Mouse (Mus musculus) intestine, embryonic 14.5 days (tissue): Measurements from ENCODE around the gene Zfp189. TPM values are rescaled to one million over a fixed set of nuclear protein-coding genes. Genes with fewer than 3 reads are reported as not detected.
"Not testable (repeated sequence)": the region's sequence is repeated elsewhere in the genome, so short reads cannot be mapped to it uniquely, and the experiment has no call there.

Experiments
- ATAC-seq: fragments of 200-750 bp; cut with Nextera tagmentation; replicated peaks from 2 replicates; pipeline ENCODE4 v1.8.0; 2017; ENCODE audit warnings: low read depth, moderate number of reproducible peaks, moderate TSS enrichment, moderate library complexity; ENCODE audit not compliant: low FRiP score, low TSS enrichment
- DNase-seq: peaks from one replicate; pipeline ENCODE4 v3.0.0-alpha.2; 2018; ENCODE audit warnings: low spot score
- H3K27ac ChIP-seq: fragments of 300-500 bp; sonication (generic); 2 replicates; pipeline ENCODE4 v1.5.1; 2014; ENCODE audit warnings: low read depth, mild to moderate bottlenecking, control low read depth
- H3K27me3 ChIP-seq: fragments of 300-500 bp; sonication (generic); replicated peaks from 2 replicates; pipeline ENCODE4 v1.6.1; 2014; ENCODE audit warnings: low read length, control low read depth; ENCODE audit not compliant: control insufficient read depth, insufficient read depth
- H3K36me3 ChIP-seq: fragments of 300-500 bp; sonication (generic); 2 replicates; pipeline ENCODE4 v1.6.1; 2014; ENCODE audit warnings: low read length, control low read depth; ENCODE audit not compliant: control insufficient read depth, insufficient read depth
- H3K4me1 ChIP-seq: fragments of 300-500 bp; sonication (generic); replicated peaks from 2 replicates; pipeline ENCODE4 v1.6.1; 2014; ENCODE audit warnings: low read length, control low read depth, mixed read lengths; ENCODE audit not compliant: control insufficient read depth, insufficient read depth
- H3K4me2 ChIP-seq: fragments of 300-500 bp; sonication (generic); 2 replicates; pipeline ENCODE4 v1.6.1; 2014; ENCODE audit warnings: low read length
- H3K4me3 ChIP-seq: fragments of 300-500 bp; sonication (generic); 2 replicates; pipeline ENCODE4 v1.5.1; 2014; ENCODE audit warnings: low read depth, low read length, control low read depth, mixed read lengths
- H3K9ac ChIP-seq: fragments of 300-500 bp; sonication (generic); 2 replicates; pipeline ENCODE4 v1.6.1; 2014; ENCODE audit warnings: mild to moderate bottlenecking, low read length
- H3K9me3 ChIP-seq: fragments of 300-500 bp; sonication (generic); 2 replicates; pipeline ENCODE4 v1.6.1; 2016; ENCODE audit warnings: low read length, control low read depth; ENCODE audit not compliant: control insufficient read depth
- WGBS: fragments of 180-500 bp; shearing (Covaris S2); extraction: QIAGEN DNeasy Blood & Tissue Kit; methylation state at CpG from one replicate; pipeline ENCODE4 v1.1.7; 2014; 5-methylcytosine and 5-hydroxymethylcytosine counted together
- polyA plus RNA-seq: library from polyadenylated mRNA; unstranded; fragments of >200 nt; fragmentation: Nextera tagmentation; extraction: Ambion mirVana; gene quantifications from 2 replicates; pipeline ENCODE4 v1.2.1, GENCODE M21; 2014

Gene Zfp189
- 6.1 and 7.9 TPM in 2 replicates for polyA plus RNA-seq

DNA sequence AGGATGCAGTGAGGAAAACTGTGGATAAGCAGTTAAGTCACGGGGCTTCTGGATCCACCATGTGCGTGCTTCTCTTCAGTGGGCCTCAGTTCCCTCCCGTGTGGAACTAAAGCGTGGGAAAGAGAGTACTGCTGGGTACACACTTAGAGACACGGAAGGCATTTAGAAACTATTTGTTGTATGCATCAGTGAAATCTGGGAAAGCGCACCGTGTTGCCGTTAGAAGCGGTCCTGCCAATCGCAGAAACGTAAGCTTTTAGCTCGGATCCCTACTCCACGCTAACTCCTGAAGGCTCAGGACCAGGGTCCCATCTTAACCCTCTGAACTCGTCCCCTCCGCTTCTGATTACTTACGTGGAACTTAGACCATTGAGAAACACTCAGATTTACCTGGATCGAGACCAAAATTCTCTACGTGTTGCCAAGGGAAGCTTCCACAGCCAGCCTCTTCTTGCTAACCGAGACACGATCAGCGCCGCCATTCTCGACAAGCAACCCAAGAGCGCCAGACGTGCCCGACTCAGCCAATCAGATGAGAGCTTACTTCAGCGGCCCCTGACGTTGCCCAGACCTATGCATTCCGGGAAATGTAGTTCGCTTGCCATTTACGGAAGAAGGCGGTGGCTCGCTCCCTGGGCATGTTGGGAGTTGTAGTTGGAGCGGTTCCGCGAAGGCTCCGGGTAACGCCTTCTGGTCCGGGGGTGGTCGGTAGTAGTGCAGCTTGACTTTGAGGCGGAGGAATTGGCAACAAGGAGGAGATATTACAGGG lies at the start of gene Zfp189, which contains the start of gene Mrpl50:
Gene Zfp189 (plus strand): TSS at position 605 of the 769 bp plus-strand sequence.
Gene Mrpl50 (minus strand): TSS at position 522 of the 769 bp plus-strand sequence.
- H3K27ac ChIP-seq: peak within 1 kb of the TSS; percentile 51
- H3K9me3 ChIP-seq: no peaks in the 10 kb centered on the region
- H3K9ac ChIP-seq: peak within 1 kb of the TSS; percentile 85
- H3K4me1 ChIP-seq: peaks cover 10% of the 10 kb centered on the region
- DNase-seq (peak; percentile 90), ATAC-seq (peak; percentile 99)
- no peaks in the 10 kb centered on the region for H3K27me3 ChIP-seq
- H3K4me2 ChIP-seq: peak within 1 kb of the TSS; percentile 69
- H3K4me3 ChIP-seq: peak within 1 kb of the TSS; percentile 74
- under 1% methylated on average over 41 of the region's 41 CpGs for WGBS
- peaks cover 27% of the 10 kb centered on the region for H3K36me3 ChIP-seq

GRCm38 (mm10) chr4:49473435-49474100 lies 47.4 kb upstream of the Zfp189 start, which contains the start of gene Acnat1:
Acnat1 (minus strand) TSS chr4:49473912.
- H3K4me2 ChIP-seq: no peak within 1 kb of the TSS
- no peak for ATAC-seq
- H3K27ac ChIP-seq: no peak within 1 kb of the TSS
- no peaks in the 10 kb centered on the region for H3K36me3 ChIP-seq
- WGBS: 43% methylated on average over 3 of the region's 3 CpGs
- H3K9me3 ChIP-seq: 0 out of 2 replicates have a peak, but pooled peaks cover 3% of the 10 kb centered on the region
- H3K27me3 ChIP-seq: no peaks in the 10 kb centered on the region
- H3K4me3 ChIP-seq: no peak within 1 kb of the TSS
- H3K4me1 ChIP-seq: no peaks in the 10 kb centered on the region; the same call in 1 of the 2 replicates
- no peak within 1 kb of the TSS for H3K9ac ChIP-seq
- DNase-seq: no peak

DNA sequence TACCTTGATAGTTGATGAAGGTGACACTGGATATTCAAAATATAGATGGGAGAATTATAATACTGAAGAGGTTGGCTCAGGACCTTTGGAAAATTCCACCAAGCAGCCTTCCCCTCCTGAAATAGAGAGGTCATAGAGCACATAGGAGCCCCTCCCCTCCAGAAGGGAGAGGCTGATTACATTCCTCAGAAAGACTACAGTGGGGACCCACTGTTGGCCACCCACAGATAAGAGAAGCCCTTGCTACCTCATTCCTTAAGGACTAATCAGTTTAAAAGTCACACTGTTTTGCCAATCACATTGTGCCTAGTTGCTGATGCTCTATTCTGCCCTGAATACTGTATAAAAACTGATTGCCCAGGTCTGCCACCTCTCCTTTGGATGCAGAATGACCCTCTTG lies 46.4 kb upstream of the Zfp189 start:
- Histone ChIP-seq H3K9ac (no peak overlapping the region), H3K4me1 (no peaks in the 10 kb centered on the region; the same call in 1 of the 2 replicates), H3K27me3 (no peaks in the 10 kb centered on the region), H3K9me3 (0 out of 2 replicates have a peak, but pooled peaks cover 3% of the 10 kb centered on the region), H3K4me2 (no peak overlapping the region), H3K27ac (no peak overlapping the region), H3K36me3 (no peaks in the 10 kb centered on the region), H3K4me3 (no peak overlapping the region)
- no peak for DNase-seq
- ATAC-seq: no peak

DNA sequence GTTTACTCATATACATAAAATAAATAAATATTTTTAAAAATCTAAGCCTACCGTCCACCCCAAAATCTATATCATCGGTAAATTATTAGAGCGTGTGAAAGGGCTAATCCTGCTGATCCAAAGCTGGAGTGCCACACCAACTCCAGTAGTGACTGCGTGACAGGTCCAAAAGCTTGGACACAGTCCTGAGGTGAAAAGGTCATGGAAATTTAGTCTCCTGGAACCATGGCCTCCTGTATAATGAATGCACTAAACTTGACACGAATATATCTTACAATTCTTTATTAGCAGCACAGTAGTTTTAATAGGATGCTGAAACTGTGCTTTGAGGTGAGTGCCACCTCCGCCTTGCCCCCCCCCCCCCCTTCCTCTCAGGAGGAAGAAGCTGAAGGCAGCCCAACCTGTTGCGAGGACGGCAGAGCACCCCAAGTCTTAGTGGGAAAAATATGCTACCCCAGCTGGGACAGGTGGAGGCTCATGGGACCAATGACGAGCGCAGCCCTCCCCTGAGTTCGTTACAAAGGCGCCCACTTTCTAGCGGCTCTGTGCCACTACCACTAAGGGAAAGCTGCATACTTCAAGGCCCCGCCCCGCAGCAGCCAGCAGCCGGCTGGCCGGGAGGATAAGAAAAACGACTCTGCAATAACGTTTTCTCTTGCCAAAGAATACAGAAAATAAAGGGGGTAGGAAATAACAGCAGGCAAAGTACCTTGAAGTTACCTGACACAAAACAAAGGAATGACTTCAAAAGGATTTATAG lies 42.7 kb upstream of the Zfp189 start:
- Histone ChIP-seq H3K27ac (no peak overlapping the region), H3K4me2 (peak overlapping the region; percentile 51), H3K4me3 (peak overlapping the region; percentile 17; the same call in 1 of the 2 replicates), H3K4me1 (no peaks in the 10 kb centered on the region; the same call in 1 of the 2 replicates), H3K9ac (no peak overlapping the region), H3K36me3 (no peaks in the 10 kb centered on the region), H3K9me3 (no peaks in the 10 kb centered on the region), H3K27me3 (no peaks in the 10 kb centered on the region)
- 18% methylated on average over 19 of the region's 19 CpGs for WGBS
- DNase-seq (peak; percentile 54), ATAC-seq (0 out of 2 replicates have a peak, but pooled peaks have one; percentile 40)

DNA sequence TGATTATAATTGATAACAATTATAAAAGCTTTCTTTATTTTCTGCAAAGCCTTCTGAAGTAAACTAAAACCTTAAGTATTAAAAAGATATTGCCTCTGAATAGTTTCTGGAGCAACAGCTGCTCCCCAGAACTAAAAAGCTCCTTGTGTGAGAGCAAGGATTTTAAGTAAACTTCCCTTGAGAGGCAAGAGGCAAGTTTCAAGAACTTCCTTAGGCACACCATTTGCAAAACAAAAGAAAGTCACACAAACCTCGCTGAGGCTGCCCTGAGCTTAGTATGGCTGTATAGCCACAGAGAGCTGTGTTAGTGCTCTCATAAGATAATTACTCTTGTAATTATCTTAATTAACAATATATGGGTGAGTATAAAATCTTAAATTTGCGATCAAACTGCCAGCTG lies 41.9 kb upstream of the Zfp189 start:
- Histone ChIP-seq H3K4me3 (0 out of 2 replicates have a peak overlapping the region, but pooled peaks have one; percentile 17), H3K4me2 (peak overlapping the region; percentile 22; the same call in 1 of the 2 replicates)
- DNase-seq, H3K9me3 ChIP-seq, H3K27me3 ChIP-seq, H3K36me3 ChIP-seq, H3K27ac ChIP-seq, ATAC-seq, H3K9ac ChIP-seq, H3K4me1 ChIP-seq: not testable (repeated sequence)
- WGBS: 27% methylated on average over 2 of the region's 2 CpGs

- Histone ChIP-seq H3K27me3 (no peaks in the 10 kb centered on the region), H3K4me2 (peak overlapping the region; percentile 42), H3K27ac (peak overlapping the region; percentile 64), H3K9me3 (no peaks in the 10 kb centered on the region), H3K4me1 (no peaks in the 10 kb centered on the region; the same call in 1 of the 2 replicates), H3K4me3 (peak overlapping the region; percentile 26), H3K9ac (no peak overlapping the region), H3K36me3 (no peaks in the 10 kb centered on the region)
- DNase-seq (peak; percentile 78), ATAC-seq (peak; percentile 83)
- WGBS: 8% methylated on average over 21 of the region's 21 CpGs
Observed at GRCm38 (mm10) chr4:49480104-49480760, 40.7 kb upstream of the Zfp189 start.

GRCm38 (mm10) chr4:49480896-49481295 lies 40.1 kb upstream of the Zfp189 start:
- DNase-seq (peak; percentile 63), ATAC-seq (peak; percentile 89)
- Histone ChIP-seq H3K4me3 (no peak overlapping the region), H3K27me3 (no peaks in the 10 kb centered on the region), H3K4me2 (peak overlapping the region; percentile 42), H3K27ac (peak overlapping the region; percentile 64; the same call in 1 of the 2 replicates), H3K36me3 (no peaks in the 10 kb centered on the region), H3K9ac (no peak overlapping the region), H3K9me3 (no peaks in the 10 kb centered on the region), H3K4me1 (no peaks in the 10 kb centered on the region; the same call in 1 of the 2 replicates)
- 29% methylated on average over 3 of the region's 3 CpGs for WGBS

DNA sequence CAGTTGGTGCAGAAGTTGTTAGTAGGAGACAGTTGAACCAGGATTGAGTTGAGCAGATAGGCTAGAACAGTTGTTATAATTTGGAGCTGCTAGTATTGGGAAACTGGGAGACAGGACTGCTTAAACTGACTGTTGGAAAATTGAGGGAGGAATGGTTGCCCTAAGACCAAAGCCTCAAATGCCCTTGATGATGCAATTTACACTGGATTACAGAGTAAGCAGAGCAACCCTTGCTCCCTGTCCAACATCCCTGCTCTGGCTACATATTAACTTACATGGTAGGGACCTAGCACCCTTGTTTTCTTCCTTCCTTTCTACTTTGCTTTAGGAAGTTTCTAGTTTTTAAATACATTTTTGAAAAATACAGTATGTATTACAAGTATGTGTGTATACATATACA lies 35.5 kb upstream of the Zfp189 start:
- ATAC-seq (peak; percentile 74), DNase-seq (no peak)
- H3K9ac ChIP-seq: no peak overlapping the region
- H3K4me1 ChIP-seq: no peaks in the 10 kb centered on the region
- H3K4me3 ChIP-seq: no peak overlapping the region
- H3K36me3 ChIP-seq: no peaks in the 10 kb centered on the region
- H3K4me2 ChIP-seq: no peak overlapping the region
- no peaks in the 10 kb centered on the region for H3K9me3 ChIP-seq
- no peaks in the 10 kb centered on the region for H3K27me3 ChIP-seq
- H3K27ac ChIP-seq: no peak overlapping the region
